Mouse (Mus musculus) heart, embryonic 16.5 days (tissue): Measurements from ENCODE around the gene Akt3. TPM values are rescaled to one million over a fixed set of nuclear protein-coding genes. Genes with fewer than 3 reads are reported as not detected.

Experiments used
- ATAC-seq: fragments of 200-750 bp; cut with Nextera tagmentation; replicated peaks from 2 replicates; pipeline ENCODE4 v1.8.0; 2017; ENCODE audit warnings: moderate number of reproducible peaks; ENCODE audit not compliant: insufficient read depth, low FRiP score; ENCODE audit errors: extremely low read depth
- H3K27ac ChIP-seq: fragments of 300-500 bp; sonication (generic); 2 replicates; pipeline ENCODE4 v1.5.1; 2014; ENCODE audit warnings: mild to moderate bottlenecking, low read length, control low read depth, moderate library complexity
- H3K27me3 ChIP-seq: fragments of 300-500 bp; sonication (generic); 2 replicates; pipeline ENCODE4 v1.6.1; 2014; ENCODE audit warnings: low read length, mixed read lengths; ENCODE audit not compliant: control insufficient read depth, insufficient read depth
- H3K36me3 ChIP-seq: fragments of 300-500 bp; sonication (generic); 2 replicates; pipeline ENCODE4 v1.6.1; 2014; ENCODE audit not compliant: control insufficient read depth, insufficient read depth
- H3K4me1 ChIP-seq: fragments of 300-500 bp; sonication (generic); 2 replicates; pipeline ENCODE4 v1.6.1; 2014; ENCODE audit warnings: low read length, mixed read lengths; ENCODE audit not compliant: control insufficient read depth, insufficient read depth
- H3K4me2 ChIP-seq: fragments of 300-500 bp; sonication (generic); 2 replicates; pipeline ENCODE4 v1.6.1; 2014; ENCODE audit warnings: low read depth, mild to moderate bottlenecking, control low read depth, low read length
- H3K4me3 ChIP-seq: fragments of 300-500 bp; sonication (generic); 2 replicates; pipeline ENCODE4 v1.5.1; 2014; ENCODE audit warnings: mild to moderate bottlenecking, control low read depth, low read length
- H3K9ac ChIP-seq: fragments of 300-500 bp; sonication (generic); 2 replicates; pipeline ENCODE4 v1.6.1; 2014; ENCODE audit warnings: low read length, control low read depth
- H3K9me3 ChIP-seq: fragments of 300-500 bp; sonication (generic); replicated peaks from 2 replicates; pipeline ENCODE4 v1.6.1; 2016; ENCODE audit warnings: low read length; ENCODE audit not compliant: control insufficient read depth
- WGBS: fragments of 180-500 bp; shearing (Covaris S2); extraction: QIAGEN DNeasy Blood & Tissue Kit; methylation state at CpG from one replicate; pipeline ENCODE4 v1.1.7; 2014; 5-methylcytosine and 5-hydroxymethylcytosine counted together
- polyA plus RNA-seq: library from polyadenylated mRNA; unstranded; fragments of >200 nt; fragmentation: Nextera tagmentation; extraction: Ambion mirVana; gene quantifications from 2 replicates; pipeline ENCODE4 v1.2.1, GENCODE M21; 2015

The Akt3 gene
- polyA plus RNA-seq, 1 experiment from 2014 or later, result 3.6 TPM

GRCm38 (mm10) chr1:177015917-177016316 lies 242.1 kb downstream of the Akt3 start:
- Histone ChIP-seq H3K4me3 (no peak overlapping the region), H3K27me3 (no peaks in the 10 kb centered on the region), H3K27ac (no peak overlapping the region), H3K4me1 (peaks cover 6% of the 10 kb centered on the region), H3K4me2 (no peak overlapping the region), H3K36me3 (no peaks in the 10 kb centered on the region), H3K9ac (no peak overlapping the region), H3K9me3 (no peaks in the 10 kb centered on the region)
- WGBS, result 44% methylated on average over 3 of the region's 3 CpGs
- ATAC-seq, result no peak

GRCm38 (mm10) chr1:177014921-177015439 lies 243.0 kb downstream of the Akt3 start:
- no peak overlapping the region for H3K4me2 ChIP-seq
- no peaks in the 10 kb centered on the region for H3K36me3 ChIP-seq
- H3K9me3 ChIP-seq, result no peaks in the 10 kb centered on the region
- H3K9ac ChIP-seq, result no peak overlapping the region
- peaks cover 9% of the 10 kb centered on the region for H3K4me1 ChIP-seq
- WGBS, result 44% methylated on average over 6 of the region's 6 CpGs
- H3K4me3 ChIP-seq, result no peak overlapping the region
- ATAC-seq, result no peak
- no peaks in the 10 kb centered on the region for H3K27me3 ChIP-seq
- H3K27ac ChIP-seq, result peak overlapping the region; percentile 26; the same call in 1 of the 2 replicates

- WGBS, result 54% methylated on average over 2 of the region's 2 CpGs
- Histone ChIP-seq H3K27ac (peak overlapping the region; percentile 26; the same call in 1 of the 2 replicates), H3K9ac (no peak overlapping the region), H3K9me3 (no peaks in the 10 kb centered on the region), H3K27me3 (no peaks in the 10 kb centered on the region), H3K4me1 (peaks cover 9% of the 10 kb centered on the region), H3K36me3 (no peaks in the 10 kb centered on the region), H3K4me3 (no peak overlapping the region), H3K4me2 (no peak overlapping the region)
- no peak for ATAC-seq
Measured at GRCm38 (mm10) chr1:177014346-177014745, 243.7 kb downstream of the Akt3 start.

- Histone ChIP-seq H3K9me3 (no peaks in the 10 kb centered on the region), H3K36me3 (no peaks in the 10 kb centered on the region), H3K4me1 (peaks cover 9% of the 10 kb centered on the region), H3K4me2 (no peak overlapping the region), H3K27me3 (no peaks in the 10 kb centered on the region), H3K9ac (no peak overlapping the region), H3K27ac (no peak overlapping the region), H3K4me3 (no peak overlapping the region)
- WGBS, result 75% methylated on average over 3 of the region's 3 CpGs
- no peak for ATAC-seq
Measured at GRCm38 (mm10) chr1:177013776-177014175, 244.2 kb downstream of the Akt3 start.

GRCm38 (mm10) chr1:177013313-177013712 lies 244.7 kb downstream of the Akt3 start:
- 77% methylated on average over 1 of the region's 1 CpGs for WGBS

GRCm38 (mm10) chr1:177012774-177013173 lies 245.2 kb downstream of the Akt3 start:
- no peaks in the 10 kb centered on the region for H3K9me3 ChIP-seq
- no peak overlapping the region for H3K9ac ChIP-seq
- no peak for ATAC-seq
- H3K4me3 ChIP-seq, result no peak overlapping the region
- no peak overlapping the region for H3K27ac ChIP-seq
- H3K27me3 ChIP-seq, result no peaks in the 10 kb centered on the region
- H3K4me2 ChIP-seq, result no peak overlapping the region
- peaks cover 9% of the 10 kb centered on the region for H3K4me1 ChIP-seq
- 75% methylated on average over 3 of the region's 3 CpGs for WGBS
- H3K36me3 ChIP-seq, result no peaks in the 10 kb centered on the region

More at GRCm38 (mm10) chr1:177013313-177013712, 244.7 kb downstream of the Akt3 start:
- Histone ChIP-seq H3K9me3 (no peaks in the 10 kb centered on the region), H3K36me3 (no peaks in the 10 kb centered on the region), H3K4me2 (no peak overlapping the region), H3K27ac (no peak overlapping the region), H3K4me1 (peaks cover 9% of the 10 kb centered on the region), H3K4me3 (no peak overlapping the region), H3K9ac (no peak overlapping the region), H3K27me3 (no peaks in the 10 kb centered on the region)
- ATAC-seq, result no peak

GRCm38 (mm10) chr1:177011688-177012087 lies 246.3 kb downstream of the Akt3 start:
- Histone ChIP-seq H3K4me3 (no peak overlapping the region), H3K4me1 (peaks cover 9% of the 10 kb centered on the region), H3K27me3 (no peaks in the 10 kb centered on the region), H3K9ac (no peak overlapping the region), H3K27ac (no peak overlapping the region), H3K4me2 (no peak overlapping the region), H3K36me3 (no peaks in the 10 kb centered on the region), H3K9me3 (no peaks in the 10 kb centered on the region)
- WGBS, result 85% methylated on average over 13 of the region's 13 CpGs
- ATAC-seq, result no peak

- Histone ChIP-seq H3K4me1 (peaks cover 9% of the 10 kb centered on the region), H3K4me3 (no peak overlapping the region), H3K27ac (no peak overlapping the region), H3K9me3 (no peaks in the 10 kb centered on the region), H3K36me3 (no peaks in the 10 kb centered on the region), H3K9ac (no peak overlapping the region), H3K4me2 (no peak overlapping the region), H3K27me3 (no peaks in the 10 kb centered on the region)
- WGBS, result 57% methylated on average over 6 of the region's 6 CpGs
- no peak for ATAC-seq
Measured at GRCm38 (mm10) chr1:177010607-177011302, 247.2 kb downstream of the Akt3 start.

GRCm38 (mm10) chr1:177010041-177010440 lies 248.0 kb downstream of the Akt3 start:
- Histone ChIP-seq H3K9me3 (no peaks in the 10 kb centered on the region), H3K4me3 (no peak overlapping the region), H3K27ac (no peak overlapping the region), H3K27me3 (no peaks in the 10 kb centered on the region), H3K4me2 (no peak overlapping the region), H3K4me1 (peaks cover 9% of the 10 kb centered on the region), H3K9ac (no peak overlapping the region), H3K36me3 (no peaks in the 10 kb centered on the region)
- no peak for ATAC-seq
- 53% methylated on average over 3 of the region's 3 CpGs for WGBS
